Mouse (Mus musculus) erythroblast, adult 5-6 weeks (primary cell): ENCODE data around the gene Fbxo41. TPM values are rescaled to one million over a fixed set of nuclear protein-coding genes. Genes with fewer than 3 reads are reported as not detected.

Experiments
- ATAC-seq: replicated peaks from 2 replicates; pipeline ENCODE4 v1.8.0; 2016; ENCODE audit warnings: moderate number of reproducible peaks, mild to moderate bottlenecking, moderate TSS enrichment, inconsistent platforms; ENCODE audit not compliant: poor library complexity, low FRiP score, severe bottlenecking
- total RNA-seq, 2 experiments: library from RNA; stranded (forward) in 1 of 2; stranded (reverse) in 1 of 2; fragments of 150-400 nt in 1 of 2; fragments of 200-764, 138-1000 nt in 1 of 2; gene quantifications; 2 replicates each; pipeline versions ENCODE4 v1.2.3 to v1.2.4; 2015 to 2017; ENCODE audit warnings: low replicate concordance in 2 of 2

Fbxo41 gene
- total RNA-seq (2015; ENCODE audit: low replicate concordance) (not detected in 2 replicates), total RNA-seq (2017; ENCODE audit: low replicate concordance) (not detected in 2 replicates)

- ATAC-seq = no peak
These were observed at the start of gene Fbxo41 for GRCm38 (mm10) chr6:85502911-85503250. Gene Fbxo41, minus strand, starts transcription at chr6:85502994.

- ATAC-seq = no peak
These were observed 44.8 kb upstream of the Fbxo41 start for GRCm38 (mm10) chr6:85547642-85548041.

- no peak for ATAC-seq
These were observed 41.6 kb upstream of the Fbxo41 start for GRCm38 (mm10) chr6:85544251-85544881.

- ATAC-seq = no peak
These were observed 40.8 kb upstream of the Fbxo41 start for GRCm38 (mm10) chr6:85543351-85544175.

DNA sequence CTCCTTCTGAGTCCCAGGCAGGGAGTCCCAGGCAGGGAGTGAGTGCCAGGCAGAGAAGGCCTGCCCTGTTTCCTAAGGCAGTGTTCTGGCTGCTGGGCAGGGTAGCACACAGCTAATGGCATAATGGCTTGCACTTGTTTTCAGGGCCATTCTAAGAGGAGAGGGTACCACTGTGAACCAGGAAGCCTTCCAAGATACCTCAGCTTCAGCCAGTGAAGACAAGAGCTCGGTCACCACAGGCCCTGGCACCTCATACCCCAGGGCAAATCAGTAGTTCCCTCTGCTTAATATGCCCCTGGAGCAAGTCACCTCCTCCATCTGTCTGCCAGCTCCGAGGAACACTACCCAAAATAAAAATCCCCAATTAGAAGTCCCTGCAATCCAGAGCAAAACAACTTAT, 20.0 kb upstream of the Fbxo41 start:
- ATAC-seq = no peak

DNA sequence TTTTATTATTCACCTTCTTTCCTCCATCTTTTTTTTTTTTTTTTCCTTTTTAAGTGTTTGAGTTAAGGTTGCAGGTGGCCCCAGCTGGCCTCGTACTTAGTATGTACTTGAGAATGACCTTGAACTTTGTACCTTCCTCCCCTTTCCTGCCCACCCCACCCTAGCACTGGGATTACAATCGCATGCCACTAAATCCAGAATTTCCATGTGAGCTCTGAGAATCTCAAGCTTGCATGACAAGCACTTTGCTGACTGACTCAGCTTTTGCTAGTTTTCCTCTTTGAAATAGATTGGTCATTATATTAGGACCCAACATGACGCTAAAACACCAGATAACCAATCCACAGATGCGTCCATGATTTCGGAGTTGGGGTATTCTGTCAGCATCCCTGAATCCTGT, 19.2 kb upstream of the Fbxo41 start:
- no peak for ATAC-seq

- ATAC-seq = no peak
These were observed 15.4 kb upstream of the Fbxo41 start for GRCm38 (mm10) chr6:85518091-85518693.

- ATAC-seq = no peak
These were observed 13.1 kb upstream of the Fbxo41 start for GRCm38 (mm10) chr6:85515941-85516340.

- no peak for ATAC-seq
These were observed 10.7 kb upstream of the Fbxo41 start, which contains the start of gene Egr4 for GRCm38 (mm10) chr6:85513531-85513910. Gene Egr4, minus strand, starts transcription at chr6:85513589.

DNA sequence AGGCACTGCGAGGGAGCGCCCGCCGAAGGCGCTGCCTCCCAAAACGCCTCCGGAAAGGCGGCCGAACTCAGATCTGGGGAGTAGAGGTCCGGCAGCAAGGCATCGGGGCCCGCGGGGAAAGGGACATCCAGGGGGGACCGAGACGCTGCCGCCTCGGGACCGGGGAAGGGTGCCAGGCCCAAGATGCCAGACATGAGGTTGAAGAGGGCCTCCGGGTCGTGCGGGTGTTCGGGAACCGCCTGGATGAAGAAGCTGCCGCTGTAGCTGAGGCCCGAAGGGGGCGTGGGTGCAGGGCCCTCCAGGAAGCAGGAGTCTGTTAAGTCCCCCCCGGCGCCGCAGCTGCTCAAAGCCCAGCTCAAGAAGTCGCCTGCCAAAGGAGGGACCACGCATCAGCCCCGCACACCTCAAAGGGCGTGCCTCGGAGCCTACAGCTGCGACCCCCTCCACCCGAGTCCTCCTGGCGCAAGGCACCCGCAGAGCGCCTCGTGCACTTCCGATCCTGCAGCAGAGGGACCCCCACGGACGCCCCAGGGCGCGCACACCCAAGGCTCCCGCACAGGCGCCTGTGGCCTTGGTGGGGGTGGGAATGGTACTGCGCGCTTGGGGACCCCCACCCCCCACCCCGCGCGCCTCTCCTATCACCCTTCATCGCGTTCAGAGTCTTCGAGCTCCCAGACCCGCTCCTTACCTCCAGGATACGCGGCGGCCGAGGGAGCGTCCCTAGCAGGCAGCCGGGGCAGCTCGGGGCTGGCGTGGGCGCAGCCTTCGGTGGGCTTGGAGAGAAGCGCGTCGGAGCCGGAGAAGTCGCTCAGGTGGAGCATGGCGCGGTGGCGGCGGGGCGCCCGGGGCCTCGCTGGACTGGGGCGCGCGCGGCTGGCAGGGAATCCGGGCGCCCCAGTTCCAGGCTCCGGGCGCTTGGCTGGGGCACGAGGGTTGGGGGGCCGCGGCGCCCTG, 10.1 kb upstream of the Fbxo41 start:
- ATAC-seq = no peak; the same call in 1 of the 2 replicates

DNA sequence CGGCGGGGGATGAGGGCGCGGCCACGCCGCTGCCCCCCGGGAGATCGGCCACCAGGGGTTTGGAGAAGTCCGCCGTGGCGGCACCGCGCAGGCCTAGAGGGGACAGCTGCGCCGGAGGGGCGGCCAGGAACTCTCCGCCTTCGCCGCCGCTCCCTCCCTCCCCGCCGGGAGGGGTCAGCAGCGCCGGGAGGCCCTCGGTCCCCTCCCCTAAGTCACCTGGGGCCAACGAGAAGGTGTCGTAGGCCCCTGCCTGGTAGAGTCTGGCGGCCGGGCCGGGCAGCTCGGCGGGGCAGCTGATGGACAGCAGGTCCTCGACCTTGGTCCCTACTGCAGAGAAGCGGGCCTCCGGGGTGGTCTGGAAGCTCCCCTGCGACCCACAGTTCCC, 9.3 kb upstream of the Fbxo41 start:
- ATAC-seq = no peak

DNA sequence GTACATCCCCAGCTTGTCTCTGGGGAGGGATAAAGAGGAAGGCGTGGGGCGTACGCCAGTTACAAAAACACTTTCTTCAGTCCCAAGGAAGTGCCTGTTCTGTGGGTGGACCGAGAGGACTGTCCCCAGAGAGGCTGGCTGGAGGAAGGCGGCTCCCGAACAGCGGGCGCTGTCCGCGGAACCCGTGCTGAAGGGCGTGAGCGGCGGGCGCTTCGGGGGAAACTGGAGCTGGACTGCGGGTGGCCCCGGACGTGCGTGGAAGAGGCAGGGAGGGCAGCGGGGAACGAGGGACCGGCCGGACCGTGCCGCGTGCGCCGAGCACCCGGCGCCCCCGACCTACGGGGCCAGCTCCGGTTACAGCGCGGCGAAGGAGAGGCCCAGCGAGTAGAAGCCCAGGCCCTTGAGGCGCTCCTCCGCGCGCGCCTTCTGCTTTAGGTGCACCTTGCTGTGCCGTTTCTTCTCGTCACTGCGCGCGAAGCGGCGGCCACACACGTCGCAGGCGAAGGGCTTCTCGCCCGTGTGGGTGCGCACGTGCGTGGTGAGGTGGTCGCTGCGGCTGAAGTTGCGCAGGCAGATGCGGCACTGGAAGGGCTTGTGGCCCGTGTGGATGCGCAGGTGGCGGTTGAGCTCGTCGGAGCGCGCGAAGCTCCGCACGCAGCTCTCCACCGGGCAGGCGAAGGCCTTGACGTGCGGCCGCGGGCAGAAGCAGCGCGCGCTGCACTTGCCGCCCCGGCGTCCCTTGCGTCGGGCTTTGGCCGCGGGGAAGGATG, 8.7 kb upstream of the Fbxo41 start:
- no peak for ATAC-seq

GRCm38 (mm10) chr6:85510476-85510875, 7.7 kb upstream of the Fbxo41 start:
- no peak for ATAC-seq

DNA sequence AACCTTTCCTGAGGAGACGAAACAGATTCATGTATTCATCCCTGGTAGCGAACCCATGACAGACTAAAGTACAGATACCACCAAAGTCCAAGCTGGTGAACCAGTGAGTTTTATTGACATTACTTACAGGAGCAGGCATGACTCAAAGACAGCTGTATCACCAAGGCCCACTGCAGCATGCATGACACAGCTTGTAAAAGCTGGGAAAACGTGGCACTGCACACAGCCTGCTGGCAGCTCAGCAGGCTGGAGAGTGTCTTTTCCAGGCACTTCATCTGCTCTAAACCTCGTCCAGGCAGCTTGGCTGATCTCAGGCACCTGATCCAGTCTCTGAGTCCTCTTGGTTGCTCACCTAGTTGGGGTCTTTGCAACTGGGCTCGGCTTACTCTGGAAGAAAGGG, 5.8 kb upstream of the Fbxo41 start:
- ATAC-seq = no peak

DNA sequence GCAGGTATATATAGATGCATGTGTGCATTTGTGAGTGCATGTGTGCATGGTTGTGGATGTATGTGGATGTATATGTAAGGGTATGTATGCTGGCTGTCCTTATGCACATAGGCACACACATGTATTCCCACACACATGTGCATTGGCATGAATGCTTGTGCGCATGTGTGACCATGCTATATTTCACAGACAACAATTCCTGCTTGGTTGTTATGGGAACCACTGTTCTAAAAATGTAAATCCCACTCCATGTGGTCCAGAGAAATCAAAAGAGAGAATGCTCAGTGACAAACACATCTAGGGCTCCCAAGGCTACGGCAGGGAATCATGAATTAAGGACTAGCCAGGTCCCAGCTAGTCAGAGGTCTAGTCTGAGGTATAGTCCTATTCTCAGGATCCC, 2.1 kb upstream of the Fbxo41 start:
- no peak for ATAC-seq

GRCm38 (mm10) chr6:85502103-85502910, 487 bp downstream of the Fbxo41 start:
- ATAC-seq = no peak

- no peak for ATAC-seq
These were observed 1.2 kb downstream of the Fbxo41 start for GRCm38 (mm10) chr6:85501571-85502102.

DNA sequence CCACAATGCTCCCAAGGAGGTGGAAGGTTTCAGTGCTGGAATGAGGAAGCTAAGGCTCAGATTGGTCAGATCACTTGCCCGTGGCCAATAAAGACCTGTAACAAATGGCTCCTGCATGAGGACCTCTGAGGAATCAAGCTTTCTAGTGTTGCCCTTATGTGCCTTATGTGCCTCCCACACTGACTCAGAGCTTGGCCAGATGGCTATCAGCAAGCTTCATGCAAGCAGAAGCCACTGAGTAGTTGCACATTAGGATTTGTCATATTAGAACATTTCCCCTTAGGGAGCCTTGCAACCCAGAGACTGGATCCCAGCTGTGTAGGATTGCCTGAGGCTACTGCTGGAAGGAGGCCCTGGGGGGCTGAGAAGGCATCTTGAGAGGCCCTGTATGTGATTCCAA, 2.4 kb downstream of the Fbxo41 start:
- no peak for ATAC-seq
